Mouse (Mus musculus) lung, embryonic 14.5 days (tissue): ENCODE results near the gene 2010111I01Rik. TPM values are rescaled to one million over a fixed set of nuclear protein-coding genes. Genes with fewer than 3 reads are reported as not detected.
"Not testable (repeated sequence)": the region's sequence is repeated elsewhere in the genome, so short reads cannot be mapped to it uniquely, and the experiment has no call there.

Source experiments
- ATAC-seq: fragments of 200-750 bp; cut with Nextera tagmentation; 2 replicates; pipeline ENCODE4 v1.8.0; 2017; ENCODE audit warnings: mild to moderate bottlenecking, moderate TSS enrichment, moderate library complexity; ENCODE audit not compliant: insufficient read depth
- DNase-seq: peaks from one replicate; pipeline ENCODE4 v3.0.0-alpha.2; 2015
- H3K27ac ChIP-seq: fragments of 300-500 bp; sonication (generic); 2 replicates; pipeline ENCODE4 v1.5.1; 2014; ENCODE audit warnings: low read depth, mild to moderate bottlenecking, moderate library complexity
- H3K27me3 ChIP-seq: fragments of 300-500 bp; sonication (generic); 2 replicates; pipeline ENCODE4 v1.6.1; 2014; ENCODE audit warnings: low read length, control low read depth; ENCODE audit not compliant: insufficient read depth
- H3K36me3 ChIP-seq: fragments of 300-500 bp; sonication (generic); 2 replicates; pipeline ENCODE4 v1.6.1; 2014; ENCODE audit warnings: control low read depth; ENCODE audit not compliant: insufficient read depth
- H3K4me1 ChIP-seq: fragments of 300-500 bp; sonication (generic); 2 replicates; pipeline ENCODE4 v1.6.1; 2014; ENCODE audit warnings: antibody characterized with exemption, control low read depth; ENCODE audit not compliant: insufficient read depth
- H3K4me2 ChIP-seq: fragments of 300-500 bp; sonication (generic); 2 replicates; pipeline ENCODE4 v1.6.1; 2014; ENCODE audit warnings: mild to moderate bottlenecking
- H3K4me3 ChIP-seq: fragments of 300-500 bp; sonication (generic); 2 replicates; pipeline ENCODE4 v1.5.1; 2014; ENCODE audit warnings: low read depth, low read length
- H3K9ac ChIP-seq: fragments of 300-500 bp; sonication (generic); 2 replicates; pipeline ENCODE4 v1.6.1; 2014
- H3K9me3 ChIP-seq: fragments of 300-500 bp; sonication (generic); 2 replicates; pipeline ENCODE4 v1.6.1; 2016; ENCODE audit warnings: low read depth, low read length, control low read depth
- CTCF ChIP-seq: IDR thresholded peaks from 2 replicates; pipeline ENCODE4 v1.5.1; 2016; ENCODE audit warnings: antibody characterized with exemption, low read depth
- WGBS: fragments of 180-500 bp; shearing (Covaris S2); extraction: QIAGEN DNeasy Blood & Tissue Kit; methylation state at CpG from one replicate; pipeline ENCODE4 v1.1.7; 2014; 5-methylcytosine and 5-hydroxymethylcytosine counted together
- polyA plus RNA-seq: library from polyadenylated mRNA; unstranded; fragments of >200 nt; fragmentation: Nextera tagmentation; extraction: Ambion mirVana; gene quantifications from 2 replicates; pipeline ENCODE4 v1.2.1, GENCODE M21; 2014

Gene 2010111I01Rik
- polyA plus RNA-seq, 1 experiment from 2014 or later = 156 TPM

DNA sequence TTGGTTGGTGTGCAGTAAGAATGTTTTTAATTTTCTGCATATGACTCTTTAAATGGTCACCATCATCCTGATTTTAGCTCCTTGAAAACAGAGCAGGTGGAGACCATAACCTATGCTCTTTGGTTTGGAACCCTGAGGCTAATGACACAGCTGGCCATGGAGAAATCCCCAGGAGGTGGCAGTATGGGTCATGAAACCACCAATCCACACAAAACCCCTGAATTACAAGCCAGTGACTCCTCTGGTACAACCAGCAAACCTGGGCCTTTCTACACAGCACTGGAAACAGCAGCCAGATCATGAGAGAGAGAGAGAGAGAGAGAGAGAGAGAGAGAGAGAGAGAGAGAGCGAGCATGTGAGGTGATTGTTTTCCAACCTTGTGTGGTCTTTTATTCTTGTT lies 38.2 kb upstream of the 2010111I01Rik start:
- DNase-seq (peak; percentile 81), ATAC-seq (peak; percentile 28; the same call in 1 of the 2 replicates)

GRCm38 (mm10) chr13:62927470-62927869 lies 37.2 kb upstream of the 2010111I01Rik start:
- no peak overlapping the region for H3K27ac ChIP-seq
- TF ChIP-seq CTCF = no peak
- no peak overlapping the region for H3K4me2 ChIP-seq
- no peak for ATAC-seq
- 85% methylated on average over 1 of the region's 1 CpGs for WGBS
- H3K9me3 ChIP-seq = no peaks in the 10 kb centered on the region
- no peak overlapping the region for H3K9ac ChIP-seq
- H3K4me1 ChIP-seq = 0 out of 2 replicates have a peak, but pooled peaks cover 2% of the 10 kb centered on the region
- no peaks in the 10 kb centered on the region for H3K27me3 ChIP-seq
- no peak for DNase-seq
- no peak overlapping the region for H3K4me3 ChIP-seq
- no peaks in the 10 kb centered on the region for H3K36me3 ChIP-seq

More for the DNA sequence above, 38.2 kb upstream of the 2010111I01Rik start:
- H3K4me2 ChIP-seq = no peak overlapping the region
- TF ChIP-seq CTCF = peak; percentile 76
- WGBS = 38% methylated on average over 1 of the region's 1 CpGs
- H3K27me3 ChIP-seq = no peaks in the 10 kb centered on the region
- H3K4me3 ChIP-seq = no peak overlapping the region
- no peaks in the 10 kb centered on the region for H3K36me3 ChIP-seq
- no peaks in the 10 kb centered on the region for H3K9me3 ChIP-seq
- H3K9ac ChIP-seq = no peak overlapping the region
- no peak overlapping the region for H3K27ac ChIP-seq
- 0 out of 2 replicates have a peak, but pooled peaks cover 2% of the 10 kb centered on the region for H3K4me1 ChIP-seq

GRCm38 (mm10) chr13:62929144-62929543 lies 35.5 kb upstream of the 2010111I01Rik start:
- ATAC-seq = peak; percentile 20; the same call in 1 of the 2 replicates
- whole genome bisulfite sequencing = 85% methylated on average over 3 of the region's 3 CpGs

DNA sequence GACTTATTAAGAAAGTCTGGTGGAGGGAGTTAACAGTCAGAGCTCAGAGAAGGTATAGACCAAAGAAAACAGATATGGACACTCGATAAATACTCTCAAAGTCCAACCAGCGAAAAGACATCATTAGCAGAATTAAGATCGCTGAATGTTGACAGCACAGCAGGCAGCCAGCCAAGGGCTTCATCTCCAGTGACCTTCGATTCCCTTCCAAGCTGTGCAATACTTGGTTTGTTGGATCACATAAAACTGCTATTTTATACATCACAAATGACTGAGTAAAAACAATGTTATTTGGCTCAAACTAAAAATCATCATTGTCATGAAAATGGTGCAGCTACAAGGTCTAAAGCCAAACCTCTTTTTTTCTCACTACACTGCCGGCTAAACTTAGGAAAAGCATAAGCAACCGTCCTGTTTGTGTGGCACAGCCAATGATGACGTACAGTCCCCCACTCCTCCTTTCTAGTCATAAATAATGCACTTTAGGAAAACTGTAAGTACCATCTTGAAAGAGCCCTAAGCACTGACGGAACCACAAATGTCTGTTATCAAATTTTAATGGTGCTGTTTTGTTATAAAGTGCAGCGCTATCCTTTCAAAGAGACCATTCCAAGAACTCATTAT lies 34.8 kb upstream of the 2010111I01Rik start:
- Histone ChIP-seq H3K4me2 (no peak overlapping the region), H3K4me3 (no peak overlapping the region), H3K36me3 (no peaks in the 10 kb centered on the region), H3K27me3 (no peaks in the 10 kb centered on the region), H3K9me3 (no peaks in the 10 kb centered on the region), H3K4me1 (0 out of 2 replicates have a peak, but pooled peaks cover 2% of the 10 kb centered on the region), H3K9ac (no peak overlapping the region), H3K27ac (peak overlapping the region; percentile 70)
- no peak for TF ChIP-seq CTCF
- 34% methylated on average over 9 of the region's 9 CpGs for WGBS
- peak; percentile 79 for ATAC-seq
- peak; percentile 94 for DNase-seq

More at GRCm38 (mm10) chr13:62929144-62929543, 35.5 kb upstream of the 2010111I01Rik start:
- peak overlapping the region; percentile 70 for H3K27ac ChIP-seq
- H3K9me3 ChIP-seq, H3K36me3 ChIP-seq, H3K9ac ChIP-seq, H3K4me3 ChIP-seq, H3K4me2 ChIP-seq, H3K27me3 ChIP-seq, H3K4me1 ChIP-seq: not testable (repeated sequence)
- DNase-seq = peak; percentile 49

GRCm38 (mm10) chr13:62932452-62932851 lies 32.2 kb upstream of the 2010111I01Rik start:
- WGBS = 80% methylated on average over 4 of the region's 4 CpGs
- no peaks in the 10 kb centered on the region for H3K27me3 ChIP-seq
- no peak overlapping the region for H3K4me3 ChIP-seq
- H3K9ac ChIP-seq = no peak overlapping the region
- H3K36me3 ChIP-seq = no peaks in the 10 kb centered on the region
- DNase-seq (no peak), ATAC-seq (no peak)
- no peak overlapping the region for H3K27ac ChIP-seq
- H3K9me3 ChIP-seq = no peaks in the 10 kb centered on the region
- no peaks in the 10 kb centered on the region for H3K4me1 ChIP-seq
- no peak for TF ChIP-seq CTCF
- no peak overlapping the region for H3K4me2 ChIP-seq

- H3K36me3 ChIP-seq = no peaks in the 10 kb centered on the region
- ATAC-seq (no peak), DNase-seq (peak; percentile 62)
- no peak overlapping the region for H3K4me2 ChIP-seq
- no peak overlapping the region for H3K27ac ChIP-seq
- H3K9ac ChIP-seq = no peak overlapping the region
- peaks cover 7% of the 10 kb centered on the region for H3K4me1 ChIP-seq
- H3K9me3 ChIP-seq = no peaks in the 10 kb centered on the region
- no peaks in the 10 kb centered on the region for H3K27me3 ChIP-seq
- 12% methylated on average over 3 of the region's 3 CpGs for WGBS
- TF ChIP-seq CTCF = no peak
- no peak overlapping the region for H3K4me3 ChIP-seq
Observed at GRCm38 (mm10) chr13:62939371-62939770, 25.3 kb upstream of the 2010111I01Rik start.

GRCm38 (mm10) chr13:62939797-62940196 lies 24.9 kb upstream of the 2010111I01Rik start:
- TF ChIP-seq CTCF = no peak
- Histone ChIP-seq H3K36me3 (no peaks in the 10 kb centered on the region), H3K27ac (no peak overlapping the region), H3K27me3 (no peaks in the 10 kb centered on the region), H3K4me1 (peaks cover 10% of the 10 kb centered on the region), H3K9me3 (no peaks in the 10 kb centered on the region), H3K4me3 (no peak overlapping the region), H3K9ac (no peak overlapping the region), H3K4me2 (no peak overlapping the region)
- DNase-seq (no peak), ATAC-seq (no peak)
- WGBS = 71% methylated on average over 4 of the region's 4 CpGs

GRCm38 (mm10) chr13:62940721-62941120 lies 24.0 kb upstream of the 2010111I01Rik start:
- TF ChIP-seq CTCF = no peak
- DNase-seq = no peak
- no peak for ATAC-seq
- H3K27ac ChIP-seq = no peak overlapping the region
- H3K4me3 ChIP-seq = no peak overlapping the region
- no peaks in the 10 kb centered on the region for H3K27me3 ChIP-seq
- WGBS = 74% methylated on average over 4 of the region's 4 CpGs
- no peak overlapping the region for H3K9ac ChIP-seq
- no peak overlapping the region for H3K4me2 ChIP-seq
- no peaks in the 10 kb centered on the region for H3K9me3 ChIP-seq
- H3K36me3 ChIP-seq = no peaks in the 10 kb centered on the region
- H3K4me1 ChIP-seq = peaks cover 18% of the 10 kb centered on the region
